Mouse (Mus musculus): ENCODE measurements around the gene Siah1b. TPM values are rescaled to one million over a fixed set of nuclear protein-coding genes. Genes with fewer than 3 reads are reported as not detected.

Siah1b gene
- polyA plus RNA-seq, 1 experiment from 2014 or later: 24.3 TPM

DNA sequence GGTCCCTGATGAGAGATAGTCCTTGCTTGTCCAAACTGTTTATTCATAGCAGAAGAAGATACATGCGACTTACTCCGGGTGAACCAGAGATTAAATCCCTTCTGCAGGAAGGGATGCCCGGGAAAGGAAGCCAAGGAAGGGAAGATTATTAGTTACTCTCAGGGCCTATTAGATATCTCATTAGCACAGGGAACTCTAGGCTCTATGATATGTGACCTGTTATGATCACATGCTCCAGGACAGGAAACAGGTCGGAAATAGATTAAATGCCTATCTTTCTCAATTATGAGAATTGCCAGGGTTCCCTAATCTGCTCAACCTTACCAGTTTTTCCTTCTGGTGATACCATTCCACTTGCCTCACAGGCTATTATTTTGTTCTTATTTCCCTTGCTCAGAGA is 20.6 kb downstream of the Siah1b start:
- H3K27me3 ChIP-seq (ENCODE audit: control insufficient read depth, insufficient read depth, low read length): no peaks in the 10 kb centered on the region
- WGBS: 76% methylated on average over 4 of the region's 4 CpGs
- H3K4me2 ChIP-seq (replicated peaks; ENCODE audit: low read depth, low read length): no peak overlapping the region
- ATAC-seq (ENCODE audit: insufficient number of reproducible peaks, insufficient read depth, low FRiP score, low read depth): no peak
- H3K9me3 ChIP-seq (ENCODE audit: control insufficient read depth, low read depth, low read length): no peaks in the 10 kb centered on the region
- H3K36me3 ChIP-seq (ENCODE audit: control insufficient read depth, insufficient read depth, low read length): no peaks in the 10 kb centered on the region
- no peaks in the 10 kb centered on the region for H3K4me1 ChIP-seq (ENCODE audit: control insufficient read depth, insufficient read depth, low read length)
- H3K4me3 ChIP-seq (ENCODE audit: low read depth, low read length): no peak overlapping the region
- no peak overlapping the region for H3K9ac ChIP-seq (replicated peaks; ENCODE audit: low read depth, low read length)
- no peak overlapping the region for H3K27ac ChIP-seq (ENCODE audit: low read length)

DNA sequence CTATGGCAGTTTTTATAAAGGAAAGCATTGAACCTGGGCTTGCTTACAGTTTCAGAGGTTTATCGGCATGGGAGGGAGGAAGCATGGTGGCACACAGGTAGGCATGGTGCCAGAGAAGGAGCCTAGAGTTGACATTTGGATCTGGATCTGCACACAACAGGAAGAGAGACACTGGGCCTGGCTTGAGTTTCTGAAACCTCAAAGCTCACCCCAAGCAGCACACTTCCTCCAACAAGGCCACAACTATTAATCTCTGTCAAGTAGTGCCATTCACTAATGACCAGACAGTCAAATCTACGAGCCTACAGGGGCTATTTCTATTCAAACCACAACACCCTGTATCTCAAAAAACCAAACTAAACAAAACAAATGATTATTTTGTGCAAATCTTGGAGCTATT is 29.6 kb downstream of the Siah1b start:
- Histone ChIP-seq H3K36me3 (ENCODE audit: control insufficient read depth, insufficient read depth, low read length) (no peaks in the 10 kb centered on the region), H3K9me3 (ENCODE audit: control insufficient read depth, low read depth, low read length) (no peaks in the 10 kb centered on the region), H3K27me3 (ENCODE audit: control insufficient read depth, insufficient read depth, low read length) (no peaks in the 10 kb centered on the region), H3K4me3 (ENCODE audit: low read depth, low read length) (no peak overlapping the region), H3K4me2 (replicated peaks; ENCODE audit: low read depth, low read length) (no peak overlapping the region), H3K4me1 (ENCODE audit: control insufficient read depth, insufficient read depth, low read length) (no peaks in the 10 kb centered on the region), H3K27ac (ENCODE audit: low read length) (no peak overlapping the region), H3K9ac (replicated peaks; ENCODE audit: low read depth, low read length) (no peak overlapping the region)
- 71% methylated on average over 2 of the region's 2 CpGs for WGBS
- ATAC-seq (ENCODE audit: insufficient number of reproducible peaks, insufficient read depth, low FRiP score, low read depth): no peak

DNA sequence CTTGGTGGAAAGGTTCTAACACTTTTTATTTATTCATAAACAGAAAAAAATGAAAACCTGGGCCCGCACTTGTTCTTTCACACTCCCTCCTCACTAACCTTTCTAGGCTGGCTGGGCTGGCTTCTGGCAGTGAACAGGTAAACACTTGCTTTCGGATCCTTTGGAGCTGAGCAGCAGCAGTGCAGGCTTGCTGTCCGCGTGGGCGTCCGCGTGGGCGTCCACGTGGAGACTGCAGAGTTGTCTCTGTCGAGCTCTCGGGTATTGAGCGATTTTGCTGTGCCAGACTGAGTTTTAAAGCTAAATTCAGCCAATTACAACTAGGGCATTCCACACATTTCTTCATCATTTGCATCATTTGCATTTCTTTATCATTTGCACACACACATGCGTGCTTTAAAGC is 34.2 kb downstream of the Siah1b start:
- Histone ChIP-seq H3K4me2 (replicated peaks; ENCODE audit: low read depth, low read length) (no peak overlapping the region), H3K9me3 (ENCODE audit: control insufficient read depth, low read depth, low read length) (no peaks in the 10 kb centered on the region), H3K27me3 (ENCODE audit: control insufficient read depth, insufficient read depth, low read length) (no peaks in the 10 kb centered on the region), H3K36me3 (ENCODE audit: control insufficient read depth, insufficient read depth, low read length) (no peaks in the 10 kb centered on the region), H3K4me3 (ENCODE audit: low read depth, low read length) (no peak overlapping the region), H3K4me1 (ENCODE audit: control insufficient read depth, insufficient read depth, low read length) (no peaks in the 10 kb centered on the region), H3K9ac (replicated peaks; ENCODE audit: low read depth, low read length) (no peak overlapping the region), H3K27ac (ENCODE audit: low read length) (no peak overlapping the region)
- WGBS: 68% methylated on average over 13 of the region's 13 CpGs
- no peak for ATAC-seq (ENCODE audit: insufficient number of reproducible peaks, insufficient read depth, low FRiP score, low read depth)

DNA sequence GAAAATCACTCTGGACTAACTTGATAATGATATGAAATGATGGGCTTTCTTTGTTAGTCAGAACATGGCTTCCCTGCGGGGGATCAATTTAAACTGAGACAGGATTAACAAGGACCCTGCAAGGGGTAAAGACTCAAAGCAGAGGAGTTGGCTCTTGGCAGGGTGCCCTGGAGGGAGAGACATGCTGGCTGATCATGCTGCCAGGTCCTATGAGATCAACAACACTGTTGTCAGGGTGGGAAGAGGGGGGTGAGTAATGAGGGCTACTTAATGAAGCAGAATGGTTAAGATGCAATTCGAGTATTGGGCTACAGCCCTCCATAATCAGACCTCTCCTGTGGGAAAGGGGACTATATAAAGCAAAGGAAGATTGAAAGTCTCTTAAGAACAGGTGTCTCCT is 37.4 kb downstream of the Siah1b start:
- 65% methylated on average over 2 of the region's 2 CpGs for WGBS

DNA sequence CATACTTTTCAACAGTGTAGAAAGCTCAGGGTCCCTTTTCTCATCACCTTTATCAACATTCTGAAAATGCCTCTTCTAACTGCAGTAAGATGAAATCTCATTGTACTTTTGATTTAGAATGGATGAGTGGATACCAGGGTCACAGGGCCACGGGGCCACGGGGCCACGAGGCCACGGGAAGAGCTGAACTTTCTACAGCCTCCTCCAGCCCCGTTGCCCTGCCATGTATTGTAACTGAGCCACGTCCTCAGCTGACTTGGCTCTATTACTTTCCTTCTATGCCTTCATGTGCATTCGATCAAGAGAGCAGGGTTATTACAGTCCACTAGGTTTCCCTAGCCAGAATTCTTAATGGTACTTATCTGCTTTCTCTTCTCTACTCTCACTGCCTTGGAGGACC is 40.4 kb downstream of the Siah1b start:
- 83% methylated on average over 7 of the region's 7 CpGs for WGBS
- no peaks in the 10 kb centered on the region for H3K4me1 ChIP-seq (ENCODE audit: control insufficient read depth, insufficient read depth, low read length)
- H3K4me3 ChIP-seq (ENCODE audit: low read depth, low read length): no peak overlapping the region
- H3K9ac ChIP-seq (replicated peaks; ENCODE audit: low read depth, low read length): no peak overlapping the region
- H3K4me2 ChIP-seq (replicated peaks; ENCODE audit: low read depth, low read length): no peak overlapping the region
- H3K9me3 ChIP-seq (ENCODE audit: control insufficient read depth, low read depth, low read length): no peaks in the 10 kb centered on the region
- no peak for ATAC-seq (ENCODE audit: insufficient number of reproducible peaks, insufficient read depth, low FRiP score, low read depth)
- H3K27ac ChIP-seq (ENCODE audit: low read length): no peak overlapping the region
- no peaks in the 10 kb centered on the region for H3K27me3 ChIP-seq (ENCODE audit: control insufficient read depth, insufficient read depth, low read length)
- H3K36me3 ChIP-seq (ENCODE audit: control insufficient read depth, insufficient read depth, low read length): no peaks in the 10 kb centered on the region

More for the DNA sequence above, 37.4 kb downstream of the Siah1b start:
- ATAC-seq (ENCODE audit: insufficient number of reproducible peaks, insufficient read depth, low FRiP score, low read depth): no peak
- Histone ChIP-seq H3K36me3 (ENCODE audit: control insufficient read depth, insufficient read depth, low read length) (no peaks in the 10 kb centered on the region), H3K4me3 (ENCODE audit: low read depth, low read length) (no peak overlapping the region), H3K27me3 (ENCODE audit: control insufficient read depth, insufficient read depth, low read length) (no peaks in the 10 kb centered on the region), H3K9ac (replicated peaks; ENCODE audit: low read depth, low read length) (no peak overlapping the region), H3K4me2 (replicated peaks; ENCODE audit: low read depth, low read length) (no peak overlapping the region), H3K27ac (ENCODE audit: low read length) (no peak overlapping the region), H3K4me1 (ENCODE audit: control insufficient read depth, insufficient read depth, low read length) (no peaks in the 10 kb centered on the region), H3K9me3 (ENCODE audit: control insufficient read depth, low read depth, low read length) (no peaks in the 10 kb centered on the region)

DNA sequence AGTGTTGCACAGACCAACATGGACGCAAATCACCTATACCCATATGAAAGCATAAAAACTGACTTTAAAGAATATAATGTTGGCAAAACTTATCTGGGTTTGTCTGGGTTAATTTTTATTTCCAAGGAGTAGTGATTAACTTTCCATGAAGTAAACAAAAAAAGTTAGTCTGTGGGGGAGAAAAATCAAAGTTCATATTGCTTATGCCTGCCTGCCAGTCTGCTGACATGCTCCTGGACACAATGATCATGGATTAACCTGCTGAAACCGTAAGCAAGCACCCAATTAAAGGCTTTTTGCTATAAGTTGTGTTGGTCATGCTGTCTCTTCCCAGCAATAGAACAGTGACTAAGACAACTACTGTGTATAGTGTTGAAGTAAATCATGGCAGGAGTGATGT is 40.9 kb downstream of the Siah1b start:
- ATAC-seq (ENCODE audit: insufficient number of reproducible peaks, insufficient read depth, low FRiP score, low read depth): no peak

DNA sequence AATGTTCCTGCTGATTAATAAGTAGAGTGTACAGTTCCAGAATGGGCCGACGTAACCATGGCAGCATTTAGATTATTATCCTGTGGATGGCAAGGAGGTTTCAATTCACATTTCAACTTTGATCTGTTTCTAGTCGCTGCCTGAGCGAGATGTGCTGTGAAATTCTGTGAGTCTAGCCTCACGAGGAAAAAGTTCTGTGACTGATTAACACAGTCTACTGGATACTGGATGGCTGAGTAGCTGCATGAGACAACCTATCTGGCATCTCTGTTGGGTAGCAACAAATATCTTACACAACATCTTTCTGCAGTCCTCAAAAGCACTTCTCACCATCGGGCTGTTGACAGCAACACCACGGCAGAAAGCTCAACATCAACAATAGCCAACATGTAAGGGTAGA is 43.8 kb downstream of the Siah1b start:
- Histone ChIP-seq H3K9ac (replicated peaks; ENCODE audit: low read depth, low read length) (no peak overlapping the region), H3K36me3 (ENCODE audit: control insufficient read depth, insufficient read depth, low read length) (no peaks in the 10 kb centered on the region), H3K27ac (ENCODE audit: low read length) (no peak overlapping the region), H3K4me3 (ENCODE audit: low read depth, low read length) (no peak overlapping the region), H3K4me2 (replicated peaks; ENCODE audit: low read depth, low read length) (no peak overlapping the region), H3K9me3 (ENCODE audit: control insufficient read depth, low read depth, low read length) (no peaks in the 10 kb centered on the region), H3K4me1 (ENCODE audit: control insufficient read depth, insufficient read depth, low read length) (no peaks in the 10 kb centered on the region), H3K27me3 (ENCODE audit: control insufficient read depth, insufficient read depth, low read length) (no peaks in the 10 kb centered on the region)
- WGBS: 88% methylated on average over 7 of the region's 7 CpGs
- no peak for ATAC-seq (ENCODE audit: insufficient number of reproducible peaks, insufficient read depth, low FRiP score, low read depth)

More for the DNA sequence above, 40.9 kb downstream of the Siah1b start:
- no peak overlapping the region for H3K9ac ChIP-seq (replicated peaks; ENCODE audit: low read depth, low read length)
- no peaks in the 10 kb centered on the region for H3K36me3 ChIP-seq (ENCODE audit: control insufficient read depth, insufficient read depth, low read length)
- no peaks in the 10 kb centered on the region for H3K27me3 ChIP-seq (ENCODE audit: control insufficient read depth, insufficient read depth, low read length)
- no peaks in the 10 kb centered on the region for H3K4me1 ChIP-seq (ENCODE audit: control insufficient read depth, insufficient read depth, low read length)
- 86% methylated on average over 2 of the region's 2 CpGs for WGBS
- H3K9me3 ChIP-seq (ENCODE audit: control insufficient read depth, low read depth, low read length): no peaks in the 10 kb centered on the region
- no peak overlapping the region for H3K27ac ChIP-seq (ENCODE audit: low read length)
- no peak overlapping the region for H3K4me2 ChIP-seq (replicated peaks; ENCODE audit: low read depth, low read length)
- H3K4me3 ChIP-seq (ENCODE audit: low read depth, low read length): no peak overlapping the region

DNA sequence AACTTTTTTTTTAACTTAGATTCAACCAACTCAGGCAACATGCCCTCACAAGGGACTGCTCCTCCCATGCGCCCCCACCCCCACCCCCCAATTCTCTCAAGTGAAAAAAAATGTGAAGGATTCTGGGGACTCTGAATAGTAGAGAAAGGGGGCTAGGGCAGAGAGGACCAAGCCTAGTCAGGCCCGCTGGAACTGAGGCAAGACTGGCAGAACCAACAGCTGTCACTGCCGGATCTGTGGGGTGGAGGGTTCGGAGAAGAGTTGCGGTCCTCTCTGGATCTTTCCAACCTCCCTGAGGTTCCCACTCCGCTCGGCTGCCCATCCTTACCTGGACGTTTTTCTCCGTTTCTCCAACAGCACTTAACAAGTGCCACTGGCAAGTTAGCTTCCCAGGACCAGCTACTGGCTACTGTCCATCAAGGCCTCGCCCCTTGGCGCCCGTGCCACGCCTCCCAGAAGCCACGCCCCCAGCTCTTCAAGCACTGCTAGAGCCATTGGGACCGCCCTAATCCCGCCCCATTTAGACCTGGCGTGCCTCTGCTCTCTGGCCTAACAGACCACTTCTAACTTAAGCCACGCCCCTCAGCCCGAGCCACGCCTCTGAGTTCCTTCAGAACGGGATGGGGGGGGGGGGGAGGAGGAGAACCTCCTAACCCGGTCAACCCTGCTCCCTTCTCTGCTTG is 48.5 kb downstream of the Siah1b start, which contains the start of gene Car5b:
Car5b (minus strand) TSS at position 391 of the 683 bp plus-strand sequence.
- peak within 1 kb of the TSS; percentile 25 for H3K4me3 ChIP-seq (ENCODE audit: low read depth, low read length)
- WGBS: 16% methylated on average over 22 of the region's 22 CpGs
- H3K9me3 ChIP-seq (ENCODE audit: control insufficient read depth, low read depth, low read length): no peaks in the 10 kb centered on the region
- ATAC-seq (ENCODE audit: insufficient number of reproducible peaks, insufficient read depth, low FRiP score, low read depth): peak; percentile 99
- H3K27ac ChIP-seq (ENCODE audit: low read length): no peak within 1 kb of the TSS
- no peaks in the 10 kb centered on the region for H3K4me1 ChIP-seq (ENCODE audit: control insufficient read depth, insufficient read depth, low read length)
- no peaks in the 10 kb centered on the region for H3K27me3 ChIP-seq (ENCODE audit: control insufficient read depth, insufficient read depth, low read length)
- H3K4me2 ChIP-seq (replicated peaks; ENCODE audit: low read depth, low read length): peak within 1 kb of the TSS; percentile 40
- H3K36me3 ChIP-seq (ENCODE audit: control insufficient read depth, insufficient read depth, low read length): no peaks in the 10 kb centered on the region
- H3K9ac ChIP-seq (replicated peaks; ENCODE audit: low read depth, low read length): no peak within 1 kb of the TSS
